Mouse (Mus musculus) erythroblast, embryonic 14.5 days (primary cell): ENCODE results near the gene Gm28035.

Source experiments
- GATA1 ChIP-seq: IDR thresholded peaks from 2 replicates; pipeline ENCODE4 v1.6.1; 2012; ENCODE audit warnings: low read length, inconsistent platforms, mixed read lengths
- TAL1 ChIP-seq: IDR thresholded peaks from 3 replicates; pipeline ENCODE4 v1.6.1; 2012; ENCODE audit warnings: low read length, inconsistent platforms, mixed read lengths

DNA sequence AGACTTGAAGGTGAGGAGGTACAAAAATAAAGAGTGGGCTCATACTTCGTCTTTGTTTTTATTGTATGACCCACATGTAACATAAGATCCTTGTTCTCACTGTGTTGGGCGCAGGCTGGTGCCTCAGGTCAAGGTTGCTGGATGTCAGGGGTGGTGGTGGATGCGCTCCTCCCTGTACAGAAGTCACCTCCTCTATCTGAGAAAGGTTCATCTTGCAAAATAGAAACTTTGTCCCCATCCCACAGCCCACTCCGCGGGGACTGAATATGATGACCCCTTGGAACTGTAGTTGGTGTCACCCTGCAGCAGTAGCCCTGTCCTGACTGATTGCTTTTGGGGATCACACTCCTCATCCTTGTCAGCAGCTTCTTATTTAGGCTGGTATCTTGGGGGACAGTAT, 6.7 kb downstream of the Gm28035 start:
- no peak for TF ChIP-seq TAL1
- no peak for TF ChIP-seq GATA1
